Mouse (Mus musculus): ENCODE results near the gene Arhgap15. TPM values are rescaled to one million over a fixed set of nuclear protein-coding genes. Genes with fewer than 3 reads are reported as not detected.

Arhgap15 gene
- total and polyA plus RNA-seq, 3 experiments = 0.39 to 1.2 (median 0.70) TPM

- Histone ChIP-seq H3K27me3 (ENCODE audit: control insufficient read depth, insufficient read depth, low read length) (no peaks in the 10 kb centered on the region), H3K9ac (ENCODE audit: low read depth, low read length) (no peak overlapping the region), H3K79me2 (replicated peaks; ENCODE audit: control insufficient read depth, insufficient read depth, low read length) (no peaks in the 10 kb centered on the region), H3K36me3 (ENCODE audit: control insufficient read depth, insufficient read depth, low read length) (no peaks in the 10 kb centered on the region), H3K4me3 (no peak overlapping the region), H3K27ac (no peak overlapping the region), H3K4me1 (ENCODE audit: control insufficient read depth, insufficient read depth, low read length) (no peaks in the 10 kb centered on the region)
- TF ChIP-seq CTCF (IDR thresholded peaks at IDR 0.05) (no peak), POLR2A (IDR thresholded peaks at IDR 0.05; ENCODE audit: insufficient read depth, low read depth, low read length) (no peak), EP300 (IDR thresholded peaks at IDR 0.05; ENCODE audit: insufficient read depth, low read depth, low read length) (no peak)
- intact Hi-C loops (cut with DNase I) = no loop called here
- no peak for DNase-seq
- 37% methylated on average over 1 of the region's 1 CpGs for WGBS
Measured at GRCm38 (mm10) chr2:44024704-44025103, 276.1 kb downstream of the Arhgap15 start.

- Histone ChIP-seq H3K36me3 (ENCODE audit: control insufficient read depth, insufficient read depth, low read length) (no peaks in the 10 kb centered on the region), H3K9ac (ENCODE audit: low read depth, low read length) (no peak overlapping the region), H3K79me2 (replicated peaks; ENCODE audit: control insufficient read depth, insufficient read depth, low read length) (no peaks in the 10 kb centered on the region), H3K4me1 (ENCODE audit: control insufficient read depth, insufficient read depth, low read length) (no peaks in the 10 kb centered on the region), H3K4me3 (no peak overlapping the region), H3K27me3 (ENCODE audit: control insufficient read depth, insufficient read depth, low read length) (no peaks in the 10 kb centered on the region), H3K27ac (no peak overlapping the region)
- 83% methylated on average over 8 of the region's 8 CpGs for WGBS
- no peak for DNase-seq
- intact Hi-C loops (cut with DNase I) = no loop called here
- TF ChIP-seq CTCF (IDR thresholded peaks at IDR 0.05) (no peak), EP300 (IDR thresholded peaks at IDR 0.05; ENCODE audit: insufficient read depth, low read depth, low read length) (no peak), POLR2A (IDR thresholded peaks at IDR 0.05; ENCODE audit: insufficient read depth, low read depth, low read length) (no peak)
Measured at GRCm38 (mm10) chr2:44029035-44029715, 280.6 kb downstream of the Arhgap15 start.

DNA sequence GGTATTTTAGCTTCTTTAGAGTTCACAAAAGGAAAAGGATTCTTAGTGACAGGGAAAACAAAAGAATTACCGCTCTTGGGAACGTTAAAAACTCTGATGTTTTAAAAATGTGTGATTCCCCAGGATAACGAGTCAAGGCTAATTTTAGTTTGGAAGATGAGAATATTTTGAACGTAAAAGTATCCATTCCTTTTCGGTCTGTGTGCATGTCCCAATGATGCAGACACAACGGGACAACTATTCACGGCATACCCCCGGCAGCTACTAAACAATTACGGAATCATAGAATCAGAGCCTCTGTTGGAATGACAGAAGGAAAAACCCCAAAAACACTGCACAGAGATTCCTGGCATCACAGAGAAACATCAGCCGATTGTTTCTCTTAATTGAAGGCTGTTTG lies 281.2 kb downstream of the Arhgap15 start:
- Histone ChIP-seq H3K9ac (ENCODE audit: low read depth, low read length) (no peak overlapping the region), H3K27me3 (ENCODE audit: control insufficient read depth, insufficient read depth, low read length) (no peaks in the 10 kb centered on the region), H3K79me2 (replicated peaks; ENCODE audit: control insufficient read depth, insufficient read depth, low read length) (no peaks in the 10 kb centered on the region), H3K27ac (no peak overlapping the region), H3K4me1 (ENCODE audit: control insufficient read depth, insufficient read depth, low read length) (no peaks in the 10 kb centered on the region), H3K4me3 (no peak overlapping the region), H3K36me3 (ENCODE audit: control insufficient read depth, insufficient read depth, low read length) (no peaks in the 10 kb centered on the region)
- intact Hi-C loops (cut with DNase I) = no loop called here
- DNase-seq = no peak
- WGBS = 88% methylated on average over 10 of the region's 10 CpGs
- no peak for TF ChIP-seq POLR2A (IDR thresholded peaks at IDR 0.05; ENCODE audit: insufficient read depth, low read depth, low read length)
- TF ChIP-seq CTCF (IDR thresholded peaks at IDR 0.05) = no peak
- TF ChIP-seq EP300 (IDR thresholded peaks at IDR 0.05; ENCODE audit: insufficient read depth, low read depth, low read length) = no peak

GRCm38 (mm10) chr2:44039522-44040203 lies 291.0 kb downstream of the Arhgap15 start:
- Histone ChIP-seq H3K27me3 (ENCODE audit: control insufficient read depth, insufficient read depth, low read length) (no peaks in the 10 kb centered on the region), H3K27ac (no peak overlapping the region), H3K79me2 (replicated peaks; ENCODE audit: control insufficient read depth, insufficient read depth, low read length) (no peaks in the 10 kb centered on the region), H3K36me3 (ENCODE audit: control insufficient read depth, insufficient read depth, low read length) (no peaks in the 10 kb centered on the region), H3K4me1 (ENCODE audit: control insufficient read depth, insufficient read depth, low read length) (no peaks in the 10 kb centered on the region), H3K9ac (ENCODE audit: low read depth, low read length) (no peak overlapping the region), H3K4me3 (no peak overlapping the region)
- intact Hi-C loops (cut with DNase I) = no loop called here
- 69% methylated on average over 3 of the region's 3 CpGs for WGBS
- TF ChIP-seq POLR2A (IDR thresholded peaks at IDR 0.05; ENCODE audit: insufficient read depth, low read depth, low read length) (no peak), EP300 (IDR thresholded peaks at IDR 0.05; ENCODE audit: insufficient read depth, low read depth, low read length) (no peak), CTCF (IDR thresholded peaks at IDR 0.05) (no peak)
- DNase-seq = no peak

DNA sequence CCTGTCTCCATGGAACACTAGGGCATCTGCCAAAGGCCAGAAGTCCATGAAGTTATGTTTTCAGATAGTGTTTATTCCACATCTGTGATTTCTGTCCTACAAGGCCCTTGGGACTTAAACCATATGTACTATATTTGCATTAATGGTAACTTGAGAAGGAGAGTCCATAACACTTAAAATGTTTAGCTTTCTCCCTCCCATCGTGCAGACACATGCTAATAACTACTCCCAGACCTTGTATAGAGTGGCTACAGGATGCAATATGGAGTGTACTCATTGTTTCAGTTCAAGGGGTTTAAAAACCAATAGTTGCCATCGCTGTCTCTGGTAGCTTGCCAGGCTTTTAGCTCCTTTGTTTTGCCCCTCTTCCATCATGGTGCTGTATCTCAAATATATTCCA lies 295.5 kb downstream of the Arhgap15 start:
- 54% methylated on average over 2 of the region's 2 CpGs for WGBS
- Histone ChIP-seq H3K79me2 (replicated peaks; ENCODE audit: control insufficient read depth, insufficient read depth, low read length) (no peaks in the 10 kb centered on the region), H3K9ac (ENCODE audit: low read depth, low read length) (no peak overlapping the region), H3K27me3 (ENCODE audit: control insufficient read depth, insufficient read depth, low read length) (no peaks in the 10 kb centered on the region), H3K36me3 (ENCODE audit: control insufficient read depth, insufficient read depth, low read length) (no peaks in the 10 kb centered on the region), H3K4me3 (no peak overlapping the region), H3K27ac (no peak overlapping the region), H3K4me1 (ENCODE audit: control insufficient read depth, insufficient read depth, low read length) (no peaks in the 10 kb centered on the region)
- intact Hi-C loops (cut with DNase I) = no loop called here
- TF ChIP-seq CTCF (IDR thresholded peaks at IDR 0.05) (no peak), EP300 (IDR thresholded peaks at IDR 0.05; ENCODE audit: insufficient read depth, low read depth, low read length) (no peak), POLR2A (IDR thresholded peaks at IDR 0.05; ENCODE audit: insufficient read depth, low read depth, low read length) (no peak)
- DNase-seq = no peak

DNA sequence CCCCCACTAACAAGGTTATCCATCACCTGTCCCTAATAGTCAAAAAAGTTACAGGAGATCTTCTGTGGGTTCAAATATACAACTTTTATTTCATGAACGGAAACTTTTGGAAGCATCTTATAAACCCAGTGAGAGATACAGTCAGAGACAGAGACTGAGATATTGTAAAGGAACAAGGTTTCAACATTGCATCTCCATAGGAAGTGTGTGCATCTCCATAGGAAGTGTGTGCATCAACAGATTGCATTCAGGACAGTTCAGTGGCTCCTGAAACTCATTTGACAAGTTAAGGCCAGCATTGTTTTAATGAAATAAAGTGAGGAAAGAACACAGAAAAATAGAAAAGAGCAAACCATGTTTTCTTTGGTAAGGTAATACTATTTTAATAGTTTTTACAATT lies 296.0 kb downstream of the Arhgap15 start:
- Histone ChIP-seq H3K79me2 (replicated peaks; ENCODE audit: control insufficient read depth, insufficient read depth, low read length) (no peaks in the 10 kb centered on the region), H3K27ac (no peak overlapping the region), H3K4me3 (no peak overlapping the region), H3K36me3 (ENCODE audit: control insufficient read depth, insufficient read depth, low read length) (no peaks in the 10 kb centered on the region), H3K27me3 (ENCODE audit: control insufficient read depth, insufficient read depth, low read length) (no peaks in the 10 kb centered on the region), H3K4me1 (ENCODE audit: control insufficient read depth, insufficient read depth, low read length) (no peaks in the 10 kb centered on the region), H3K9ac (ENCODE audit: low read depth, low read length) (no peak overlapping the region)
- 73% methylated on average over 1 of the region's 1 CpGs for WGBS
- DNase-seq = no peak
- intact Hi-C loops (cut with DNase I) = no loop called here
- TF ChIP-seq POLR2A (IDR thresholded peaks at IDR 0.05; ENCODE audit: insufficient read depth, low read depth, low read length) (no peak), EP300 (IDR thresholded peaks at IDR 0.05; ENCODE audit: insufficient read depth, low read depth, low read length) (no peak), CTCF (IDR thresholded peaks at IDR 0.05) (no peak)

Measured in heart, adult 2 months (tissue).